Mouse (Mus musculus): ENCODE measurements around the gene Adcy10. TPM values are rescaled to one million over a fixed set of nuclear protein-coding genes. Genes with fewer than 3 reads are reported as not detected.

Adcy10 gene
- total RNA-seq, 2 experiments from 2014 or later, result 0.21 to 0.93 TPM

DNA sequence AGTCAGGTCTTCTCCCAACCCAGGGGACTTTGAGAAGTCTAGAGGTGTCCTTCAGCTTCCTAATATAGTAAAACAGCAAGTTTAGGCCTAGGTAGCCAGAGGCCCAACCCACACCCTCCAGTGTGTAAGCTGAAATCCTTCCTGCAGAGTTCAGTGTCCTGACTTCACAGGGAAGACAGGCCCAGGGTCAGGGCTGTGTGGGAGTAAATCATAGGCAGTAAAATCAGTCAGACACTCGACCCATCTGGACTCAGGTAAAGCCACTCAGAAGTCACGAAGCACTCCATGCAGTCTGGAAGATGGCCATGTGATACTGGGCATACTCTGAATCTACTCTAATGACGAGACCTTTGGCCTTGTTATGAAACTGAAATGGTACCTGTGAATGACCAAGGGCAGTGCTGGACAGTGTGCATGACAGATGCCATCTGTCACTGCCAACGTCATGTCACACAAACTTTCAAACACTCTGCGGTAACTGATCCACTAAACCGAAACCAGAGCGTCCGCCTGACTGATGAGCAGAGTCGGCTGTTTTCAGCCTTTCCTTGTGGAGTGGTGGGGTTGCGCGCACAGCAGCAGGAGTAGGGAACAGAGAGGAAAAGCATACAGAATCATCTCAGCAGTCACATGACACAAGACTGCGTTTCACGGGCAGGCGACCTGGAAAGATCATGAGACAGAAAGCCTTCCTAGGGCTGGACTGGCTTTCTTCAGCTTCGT is 109.9 kb downstream of the Adcy10 start:
- ATAC-seq (replicated peaks; ENCODE audit: poor library complexity, severe bottlenecking), result no peak

DNA sequence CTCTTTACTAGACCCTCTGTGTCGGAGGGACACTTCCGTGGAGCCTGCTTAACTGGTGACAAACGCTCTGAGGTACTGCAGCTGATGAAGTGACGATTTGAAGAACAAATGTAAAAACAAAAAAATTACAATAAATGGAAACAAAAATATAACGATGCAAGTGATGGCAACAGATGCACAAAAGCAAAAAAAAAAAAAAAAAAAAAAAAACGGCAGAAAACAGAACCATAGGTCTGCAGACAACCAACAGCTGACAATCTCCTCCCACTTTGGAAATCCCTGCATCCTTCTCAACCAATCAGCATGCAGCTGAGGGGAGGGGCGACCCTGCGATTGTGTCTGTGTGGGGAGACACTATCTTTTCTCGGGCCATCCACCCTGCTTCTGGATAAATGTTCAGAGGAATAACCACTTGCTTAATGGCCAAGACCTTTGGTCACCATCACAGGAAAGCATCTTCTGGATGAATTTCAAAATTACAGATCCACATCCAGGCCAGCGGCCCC is 116.8 kb downstream of the Adcy10 start:
- no peak for ATAC-seq (replicated peaks; ENCODE audit: poor library complexity, severe bottlenecking)

DNA sequence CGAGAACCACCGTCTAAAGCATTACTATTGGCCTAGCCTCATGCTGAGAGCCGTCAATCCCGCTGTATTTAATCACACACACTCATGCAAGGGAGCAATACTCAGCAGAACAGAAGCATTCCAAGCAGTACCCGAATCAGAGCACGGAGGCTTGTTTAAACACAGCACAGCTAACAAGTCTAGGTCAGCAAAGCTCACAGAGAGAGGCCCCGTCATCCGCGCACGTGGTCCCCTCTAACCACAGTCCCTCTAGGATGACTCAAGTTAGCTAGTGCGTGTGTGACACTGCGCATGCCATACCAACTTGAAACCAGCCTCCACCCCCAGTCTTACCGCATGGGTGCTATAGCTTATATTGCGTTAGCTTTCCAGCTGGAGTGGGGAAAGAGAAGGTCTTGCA is 118.2 kb downstream of the Adcy10 start:
- ATAC-seq (replicated peaks; ENCODE audit: poor library complexity, severe bottlenecking), result peak; percentile 54

DNA sequence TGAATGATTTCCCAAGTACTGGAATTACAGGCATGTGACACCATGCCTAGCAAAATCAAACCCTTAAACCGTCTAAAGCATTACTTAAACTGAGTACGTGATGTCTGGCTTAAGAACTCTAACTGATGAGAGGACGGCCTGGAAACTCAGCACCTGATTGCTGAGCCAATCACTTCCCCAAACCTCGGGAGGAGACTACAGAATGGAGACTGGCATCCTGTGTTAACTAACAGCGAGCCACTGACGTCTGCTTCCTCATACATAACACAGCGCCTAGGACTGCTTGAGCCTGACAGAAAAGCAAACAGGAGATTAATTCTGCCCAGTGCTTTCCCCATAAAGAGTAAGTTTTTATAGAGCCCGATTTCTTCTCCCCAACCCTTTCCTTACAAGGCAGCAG is 119.2 kb downstream of the Adcy10 start:
- peak; percentile 94 for ATAC-seq (replicated peaks; ENCODE audit: poor library complexity, severe bottlenecking)

- no peak for ATAC-seq (replicated peaks; ENCODE audit: poor library complexity, severe bottlenecking)
Measured at GRCm38 (mm10) chr1:165605108-165605507, 120.1 kb downstream of the Adcy10 start.

GRCm38 (mm10) chr1:165605774-165606173 is 120.8 kb downstream of the Adcy10 start:
- ATAC-seq (replicated peaks; ENCODE audit: poor library complexity, severe bottlenecking), result no peak

DNA sequence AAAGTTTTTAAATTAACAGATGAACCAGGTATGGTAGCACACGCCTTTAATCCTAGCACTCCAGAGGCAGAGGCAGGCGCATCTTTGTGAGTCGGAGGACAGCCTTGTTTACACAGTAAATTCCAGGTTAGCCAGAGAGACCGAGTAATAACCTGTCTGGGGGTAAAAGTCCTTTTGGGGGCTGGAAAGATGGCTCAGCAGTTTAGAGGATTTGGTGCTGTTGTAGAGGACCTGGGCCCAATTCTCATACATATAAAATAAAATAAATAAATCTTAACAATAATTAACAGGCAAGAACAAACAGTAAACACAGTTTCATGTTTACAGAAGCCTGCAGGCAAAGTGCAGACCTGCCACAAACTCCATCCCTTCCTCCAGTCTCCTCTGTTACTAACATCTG is 123.9 kb downstream of the Adcy10 start:
- ATAC-seq (replicated peaks; ENCODE audit: poor library complexity, severe bottlenecking), result no peak

DNA sequence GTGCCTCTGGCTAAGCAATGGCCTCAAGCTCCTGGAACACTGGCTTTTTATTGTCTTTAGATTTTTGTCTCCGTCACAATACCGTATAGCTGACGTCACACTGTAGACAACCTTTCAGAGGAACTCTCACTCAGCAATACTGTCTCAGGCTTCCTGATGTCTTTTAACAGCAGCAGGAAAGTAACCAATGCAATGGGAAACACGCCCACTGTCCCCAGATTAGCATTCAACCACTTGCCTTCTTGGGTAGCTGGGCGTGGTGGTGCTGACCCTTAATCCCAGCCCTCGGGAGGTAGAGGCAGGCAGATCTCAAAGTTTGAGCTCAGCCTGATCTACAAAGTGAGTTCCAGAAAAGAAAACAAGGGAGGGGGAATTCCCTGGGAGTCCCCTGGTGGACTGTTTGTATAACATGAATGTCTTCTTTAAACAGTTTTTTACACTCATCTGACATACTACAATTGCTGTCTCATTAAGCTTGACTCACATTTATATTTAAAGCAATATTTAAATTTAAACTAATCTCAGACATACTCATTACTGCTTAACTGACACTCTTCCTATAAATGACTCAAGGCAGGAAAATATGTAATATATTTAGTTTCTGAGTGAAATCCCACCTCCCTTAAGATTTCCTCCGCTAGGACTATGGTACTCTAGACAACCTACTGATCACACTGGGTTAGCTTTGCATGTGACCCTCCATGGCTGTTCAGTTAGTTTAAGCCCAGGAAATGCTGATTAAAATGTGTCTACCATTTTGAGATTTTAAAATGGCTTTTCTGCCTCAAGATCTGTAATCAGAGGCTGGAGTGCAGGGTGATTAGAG is 124.7 kb downstream of the Adcy10 start:
- ATAC-seq (replicated peaks; ENCODE audit: poor library complexity, severe bottlenecking), result no peak

DNA sequence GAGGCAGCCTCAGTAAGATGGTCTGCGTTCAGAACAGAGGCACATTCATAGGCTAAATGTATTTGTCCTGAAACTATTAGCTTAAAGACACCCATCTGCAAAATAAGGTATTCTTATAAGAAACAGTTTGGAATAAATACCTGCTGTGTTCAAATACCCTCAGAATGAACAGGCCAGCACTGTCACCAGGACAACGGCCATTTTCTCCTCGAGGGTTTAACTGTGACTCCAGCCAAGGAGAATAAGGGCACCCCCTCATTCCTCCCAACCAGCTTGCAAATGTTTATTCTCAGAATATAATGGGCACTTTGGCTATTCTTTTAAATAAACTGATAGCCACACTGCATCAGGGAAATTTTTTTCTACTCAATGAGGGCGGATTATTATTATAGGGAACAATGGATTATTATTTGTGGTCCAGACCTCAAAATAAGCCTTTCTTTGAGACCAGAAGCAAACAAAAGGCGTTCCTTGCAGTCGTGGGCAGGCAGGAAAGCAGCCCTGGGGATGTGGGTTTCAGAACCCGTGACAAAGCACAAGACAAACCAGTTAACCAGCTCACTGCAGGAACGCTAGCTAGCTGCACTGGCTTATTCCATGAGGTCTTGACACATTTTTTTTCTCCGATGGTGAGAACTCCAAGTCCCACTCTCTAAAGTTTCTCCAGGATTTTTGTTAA is 125.5 kb downstream of the Adcy10 start:
- ATAC-seq (replicated peaks; ENCODE audit: poor library complexity, severe bottlenecking), result no peak

GRCm38 (mm10) chr1:165612714-165613113 is 127.7 kb downstream of the Adcy10 start:
- 0 out of 2 replicates have a peak, but pooled peaks have one; percentile 30 for ATAC-seq (replicated peaks; ENCODE audit: poor library complexity, severe bottlenecking)

DNA sequence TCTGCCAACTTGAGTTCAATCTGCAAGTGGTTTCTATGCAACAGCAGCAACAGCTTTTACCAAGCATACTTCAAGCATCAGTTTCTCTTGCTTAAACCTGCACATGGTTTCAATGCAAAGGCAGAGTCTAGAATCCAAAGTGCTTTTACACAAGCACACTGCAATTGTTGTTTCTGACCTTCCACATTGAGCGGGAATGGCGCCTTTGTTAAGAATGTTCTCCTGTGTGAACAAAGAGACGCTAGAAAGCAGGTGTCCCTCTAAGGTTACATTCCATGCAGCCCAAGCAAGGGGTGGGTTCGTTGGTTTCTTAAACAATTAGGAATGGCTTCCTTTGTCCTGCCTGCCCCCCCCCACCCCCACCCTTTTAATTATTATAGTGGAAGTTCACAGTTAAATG is 128.9 kb downstream of the Adcy10 start:
- ATAC-seq (replicated peaks; ENCODE audit: poor library complexity, severe bottlenecking), result no peak

DNA sequence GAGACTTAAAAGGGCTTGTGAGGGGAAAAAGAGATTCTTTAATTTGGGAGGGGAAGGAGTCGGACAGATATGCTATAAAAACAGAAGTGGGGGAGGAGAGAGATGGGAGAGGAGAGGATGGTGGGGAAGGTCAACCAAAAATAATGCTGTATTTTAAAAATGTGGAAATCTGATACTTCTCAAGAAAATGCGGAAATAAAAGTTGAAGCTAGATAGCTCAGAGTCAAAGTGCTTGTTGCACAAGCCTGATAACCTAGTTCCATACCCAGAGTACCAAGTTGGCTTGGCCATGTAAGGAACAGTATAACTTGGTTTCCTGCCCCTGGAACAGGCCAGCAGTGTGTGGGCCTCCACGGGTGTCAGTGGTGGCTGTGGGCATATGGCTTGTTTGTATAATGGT is 129.8 kb downstream of the Adcy10 start:
- no peak for ATAC-seq (replicated peaks; ENCODE audit: poor library complexity, severe bottlenecking)

DNA sequence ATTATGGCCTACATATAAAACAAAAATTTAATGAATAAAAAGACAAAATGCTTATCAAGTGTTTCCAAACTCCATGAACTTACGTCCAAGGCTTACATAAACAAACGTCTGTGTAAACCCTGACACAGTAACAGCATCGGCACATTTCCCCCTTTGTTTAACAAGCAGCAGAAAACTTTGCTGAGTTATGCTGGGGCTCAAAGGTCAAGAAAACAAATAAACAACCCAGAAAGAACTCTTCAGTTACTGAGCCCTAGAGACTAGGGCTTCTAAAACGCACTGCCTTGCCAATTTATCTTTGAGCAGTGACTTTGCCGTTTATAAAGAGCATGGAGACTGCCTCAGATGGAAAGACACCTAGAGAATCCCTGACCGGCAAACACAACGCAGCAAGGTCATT is 131.7 kb downstream of the Adcy10 start:
- no peak for ATAC-seq (replicated peaks; ENCODE audit: poor library complexity, severe bottlenecking)

- no peak for ATAC-seq (replicated peaks; ENCODE audit: poor library complexity, severe bottlenecking)
Measured at GRCm38 (mm10) chr1:165617166-165617891, 132.3 kb downstream of the Adcy10 start.

DNA sequence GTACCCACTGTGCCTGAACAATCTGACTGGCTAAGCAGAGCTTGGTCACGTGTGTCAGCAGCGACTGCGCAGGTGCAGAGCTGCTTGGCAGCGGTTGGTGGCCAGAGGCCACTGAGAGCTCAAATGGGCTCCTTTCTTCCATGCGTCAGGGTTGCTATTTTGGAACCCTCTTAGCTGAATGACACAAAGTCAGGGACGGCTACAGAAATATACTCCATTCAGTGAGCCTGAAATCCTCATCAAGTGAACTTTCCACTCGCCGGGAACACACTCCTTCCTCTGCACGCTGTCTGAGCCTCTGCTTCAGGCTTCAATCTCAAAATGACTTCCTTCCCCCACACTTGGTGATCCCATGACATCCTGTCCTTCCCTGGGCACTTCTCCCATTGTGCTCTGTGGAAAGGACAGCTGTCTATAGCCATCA is 133.2 kb downstream of the Adcy10 start:
- ATAC-seq (replicated peaks; ENCODE audit: poor library complexity, severe bottlenecking), result no peak

- no peak for ATAC-seq (replicated peaks; ENCODE audit: poor library complexity, severe bottlenecking)
Measured at GRCm38 (mm10) chr1:165625058-165625457, 140.1 kb downstream of the Adcy10 start.

- 0 out of 2 replicates have a peak, but pooled peaks have one; percentile 7 for ATAC-seq (replicated peaks; ENCODE audit: poor library complexity, severe bottlenecking)
Measured at GRCm38 (mm10) chr1:165625896-165626295, 140.9 kb downstream of the Adcy10 start.
